Mouse (Mus musculus) MEL (cell line): ENCODE results near the gene Ypel3. TPM values are rescaled to one million over a fixed set of nuclear protein-coding genes. Genes with fewer than 3 reads are reported as not detected.
A peak's percentile ranks its signal among the peaks of the same experiment; 100 is the strongest.

Experiments
- DNase-seq: peaks from one replicate; pipeline ENCODE4 v3.0.0; 2011; ENCODE audit warnings: low read depth, low spot score
- H3K27ac ChIP-seq: 2 replicates; pipeline ENCODE4 v1.5.1; 2012; ENCODE audit warnings: low read depth, mild to moderate bottlenecking, control low read depth, low read length, moderate library complexity; ENCODE audit not compliant: control insufficient read depth
- H3K27me3 ChIP-seq, 2 experiments: fragments of 150-350 bp in 1 of 2; sonication (generic) in 1 of 2; 2 replicates each; pipeline ENCODE4 v1.6.1; 2012; ENCODE audit warnings: low read length in 2 of 2, mild to moderate bottlenecking in 2 of 2, improper control_type of control experiment in 1 of 2, moderate library complexity in 1 of 2; ENCODE audit not compliant: insufficient read depth in 2 of 2, control insufficient read depth in 1 of 2
- H3K36me3 ChIP-seq, 2 experiments: 2 replicates each; pipeline ENCODE4 v1.6.1; 2012 to 2014; ENCODE audit warnings: low read length in 2 of 2, improper control_type of control experiment in 1 of 2, inconsistent platforms in 1 of 2, mild to moderate bottlenecking in 1 of 2; ENCODE audit not compliant: insufficient read depth in 2 of 2, control insufficient read depth in 1 of 2
- H3K4me1 ChIP-seq, 2 experiments: fragments of 150-350 bp in 1 of 2; sonication (generic) in 1 of 2; 2 replicates each; pipeline ENCODE4 v1.6.1; 2012; ENCODE audit warnings: low read length in 2 of 2, improper control_type of control experiment in 1 of 2, mild to moderate bottlenecking in 1 of 2; ENCODE audit not compliant: insufficient read depth in 2 of 2, control insufficient read depth in 1 of 2
- H3K4me3 ChIP-seq, 2 experiments: fragments of 150-350 bp in 1 of 2; sonication (generic) in 1 of 2; 2 replicates each; pipeline ENCODE4 v1.5.1; 2012; ENCODE audit warnings: low read depth in 2 of 2, low read length in 2 of 2, mild to moderate bottlenecking in 2 of 2, moderate library complexity in 2 of 2, control low read depth in 1 of 2, improper control_type of control experiment in 1 of 2; ENCODE audit not compliant: control insufficient read depth in 1 of 2, insufficient read depth in 1 of 2
- H3K79me2 ChIP-seq: 2 replicates; pipeline ENCODE4 v1.6.1; 2012; ENCODE audit warnings: mild to moderate bottlenecking, low read length, moderate library complexity; ENCODE audit not compliant: control insufficient read depth, poor library complexity, insufficient read depth
- H3K9ac ChIP-seq: 2 replicates; pipeline ENCODE4 v1.6.1; 2012; ENCODE audit warnings: low read depth, mild to moderate bottlenecking, control low read depth, low read length, moderate library complexity; ENCODE audit not compliant: control insufficient read depth, poor library complexity, severe bottlenecking
- H3K9me3 ChIP-seq: fragments of 150-350 bp; sonication (generic); replicated peaks from 2 replicates; pipeline ENCODE4 v1.6.1; 2012; ENCODE audit warnings: mild to moderate bottlenecking, low read length, improper control_type of control experiment, moderate library complexity; ENCODE audit not compliant: insufficient read depth
- CHD1 ChIP-seq: IDR thresholded peaks from 2 replicates; pipeline ENCODE4 v1.6.1; 2012; ENCODE audit warnings: low read depth, mild to moderate bottlenecking, inconsistent platforms, low read length, improper control_type of control experiment
- CTCF ChIP-seq, 3 experiments: IDR thresholded peaks in 2 of 3; conservative IDR thresholded peaks in 1 of 3; 2 replicates each; pipeline ENCODE4 v1.5.1; 2011 to 2012; ENCODE audit warnings: low read length in 3 of 3, low read depth in 2 of 3, mild to moderate bottlenecking in 2 of 3, improper control_type of control experiment in 1 of 3, inconsistent platforms in 1 of 3, mixed read lengths in 1 of 3, moderate library complexity in 1 of 3; ENCODE audit not compliant: control insufficient read depth in 1 of 3, insufficient read depth in 1 of 3, poor library complexity in 1 of 3, severe bottlenecking in 1 of 3
- E2F4 ChIP-seq: IDR thresholded peaks from 2 replicates; pipeline ENCODE4 v1.6.1; 2011; ENCODE audit warnings: low read depth, low read length, improper control_type of control experiment, borderline replicate concordance
- EP300 ChIP-seq, 2 experiments: IDR thresholded peaks; 2 replicates each; pipeline ENCODE4 v1.6.1; 2011; ENCODE audit warnings: improper control_type of control experiment in 2 of 2, low read length in 2 of 2, low read depth in 1 of 2, mild to moderate bottlenecking in 1 of 2
- HCFC1 ChIP-seq: IDR thresholded peaks from 2 replicates; pipeline ENCODE4 v1.6.1; 2012; ENCODE audit warnings: low read depth, mild to moderate bottlenecking, inconsistent platforms, low read length, improper control_type of control experiment, moderate library complexity
- KAT2A ChIP-seq: conservative IDR thresholded peaks from 2 replicates; pipeline ENCODE4 v1.6.1; 2012; ENCODE audit warnings: low read depth, low read length, improper control_type of control experiment, inconsistent platforms
- MXI1 ChIP-seq: IDR thresholded peaks from 2 replicates; pipeline ENCODE4 v1.6.1; 2011; ENCODE audit warnings: mild to moderate bottlenecking, low read depth, low read length, improper control_type of control experiment
- MYB ChIP-seq: IDR thresholded peaks from 2 replicates; pipeline ENCODE4 v1.6.1; 2011; ENCODE audit warnings: mild to moderate bottlenecking, low read depth, low read length, improper control_type of control experiment
- MYC ChIP-seq: IDR thresholded peaks from 2 replicates; pipeline ENCODE4 v1.6.1; 2011; ENCODE audit warnings: low read depth, mild to moderate bottlenecking, low read length, improper control_type of control experiment, moderate library complexity
- POLR2AphosphoS2 ChIP-seq: IDR thresholded peaks from 2 replicates; pipeline ENCODE4 v1.6.1; 2011; ENCODE audit warnings: low read length, improper control_type of control experiment
- RAD21 ChIP-seq: IDR thresholded peaks from 2 replicates; pipeline ENCODE4 v1.6.1; 2011; ENCODE audit warnings: mild to moderate bottlenecking, low read depth, low read length, improper control_type of control experiment
- SIN3A ChIP-seq: IDR thresholded peaks from 2 replicates; pipeline ENCODE4 v1.6.1; 2012; ENCODE audit warnings: low read length, improper control_type of control experiment, inconsistent platforms
- SMC3 ChIP-seq: IDR thresholded peaks from 2 replicates; pipeline ENCODE4 v1.6.1; 2011; ENCODE audit warnings: low read depth, low read length, improper control_type of control experiment
- USF2 ChIP-seq, 2 experiments: IDR thresholded peaks; 2 replicates each; pipeline ENCODE4 v1.6.1; 2011 to 2012; ENCODE audit warnings: improper control_type of control experiment in 2 of 2, low read length in 2 of 2, borderline replicate concordance in 1 of 2, inconsistent platforms in 1 of 2, low read depth in 1 of 2, mild to moderate bottlenecking in 1 of 2; ENCODE audit not compliant: insufficient read depth in 1 of 2
- polyA plus RNA-seq, 2 experiments: library from polyadenylated mRNA; stranded (reverse) in 1 of 2; unstranded in 1 of 2; fragments of >175 nt in 1 of 2; fragments of >200 nt in 1 of 2; gene quantifications; 2 replicates each; pipeline versions ENCODE4 v1.2.1 to v1.2.4; 2012; ENCODE audit warnings: low replicate concordance in 2 of 2, low read depth in 1 of 2; ENCODE audit not compliant: insufficient read length in 2 of 2, insufficient read depth in 1 of 2, missing spikeins in 1 of 2
- total RNA-seq: library from RNA; depleted of rRNA; stranded (reverse); fragments of 300-350 nt; gene quantifications from 2 replicates; pipeline ENCODE4 v1.2.3, GENCODE M21; 2012

The Ypel3 gene
- total and polyA plus RNA-seq, 3 experiments, result 2.1 to 12.6 TPM; not detected in 1

DNA sequence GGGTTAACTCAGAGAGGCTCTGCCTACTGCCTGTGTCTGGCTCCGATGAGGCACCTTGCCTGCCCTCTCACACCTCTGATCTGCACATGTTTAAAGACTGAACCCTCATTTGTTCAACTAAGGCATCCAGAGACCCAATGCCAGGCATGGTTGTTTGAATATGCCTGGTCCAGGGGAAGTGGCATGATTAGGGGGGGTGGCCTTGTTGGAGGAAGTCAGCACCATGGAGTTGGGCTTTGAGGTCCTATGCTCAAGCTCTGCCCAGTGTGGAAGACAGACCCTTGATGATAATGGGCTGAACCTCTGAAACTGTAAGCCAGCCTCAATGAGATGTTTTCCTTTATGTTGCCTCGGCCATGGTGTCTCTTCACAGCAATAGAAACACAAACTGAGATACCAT is 3.4 kb upstream of the Ypel3 start:
- H3K36me3 ChIP-seq, result peaks cover 0 to 16% of the 10 kb centered on the region in 2 experiments; a peak in 2 of 4 replicates
- no peak overlapping the region for H3K27ac ChIP-seq
- no peak for DNase-seq

DNA sequence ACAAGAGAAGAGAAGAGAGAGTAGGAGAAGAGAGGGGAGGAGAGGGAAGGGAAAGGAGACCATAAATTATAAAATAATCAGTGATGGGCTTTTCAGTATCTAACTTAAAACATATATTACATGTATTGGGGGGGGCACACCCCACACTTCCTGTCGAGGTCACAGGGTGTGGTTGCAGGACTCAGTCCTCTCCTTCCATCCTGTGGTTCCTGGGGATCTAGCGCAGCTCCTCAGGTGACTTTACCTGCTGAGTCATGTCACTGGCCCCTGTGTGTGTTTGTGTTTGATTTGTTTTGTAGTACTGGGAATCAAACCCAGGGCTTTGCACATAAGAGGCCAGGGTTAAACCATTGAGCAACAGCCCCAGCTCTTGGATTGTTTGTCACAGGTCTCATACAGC is 2.3 kb upstream of the Ypel3 start:
- H3K4me1 ChIP-seq, result peaks cover 3 to 20% of the 10 kb centered on the region in 2 experiments
- H3K4me3 ChIP-seq, result no peak overlapping the region
- no peak for DNase-seq
- peaks cover 0 to 16% of the 10 kb centered on the region in 2 experiments; a peak in 2 of 4 replicates for H3K36me3 ChIP-seq
- no peak overlapping the region for H3K27ac ChIP-seq
- no peak overlapping the region for H3K9ac ChIP-seq
- H3K27me3 ChIP-seq, result no peaks in the 10 kb centered on the region
- peak in 1 of 2 experiments; percentile 19; a peak in 1 of 4 replicates for TF ChIP-seq EP300 (IDR thresholded peaks at IDR 0.05; ENCODE audit: low read depth in 1 of 2, low read length in 2 of 2)
- TF ChIP-seq RAD21, result no peak
- TF ChIP-seq MYB, result no peak
- no peak for TF ChIP-seq MYC
- TF ChIP-seq, all 39 proteins: peak for 1
- no peaks in the 10 kb centered on the region for H3K9me3 ChIP-seq
- H3K79me2 ChIP-seq, result no peaks in the 10 kb centered on the region; the same call in 1 of the 2 replicates

More for the DNA sequence above, 3.4 kb upstream of the Ypel3 start:
- Histone ChIP-seq H3K9ac (no peak overlapping the region), H3K27me3 (no peaks in the 10 kb centered on the region), H3K4me3 (no peak overlapping the region), H3K79me2 (no peaks in the 10 kb centered on the region; the same call in 1 of the 2 replicates), H3K9me3 (no peaks in the 10 kb centered on the region), H3K4me1 (peaks cover 7 to 24% of the 10 kb centered on the region in 2 experiments)
- no peak for TF ChIP-seq SIN3A
- TF ChIP-seq SMC3, result no peak
- TF ChIP-seq E2F4, result no peak

GRCm38 (mm10) chr7:126775185-126775977 is 1.4 kb upstream of the Ypel3 start:
- Histone ChIP-seq H3K9ac (no peak overlapping the region), H3K79me2 (no peaks in the 10 kb centered on the region; the same call in 1 of the 2 replicates), H3K9me3 (no peaks in the 10 kb centered on the region), H3K4me1 (peaks cover 7 to 26% of the 10 kb centered on the region in 2 experiments), H3K27ac (no peak overlapping the region), H3K36me3 (peaks cover 0 to 19% of the 10 kb centered on the region in 2 experiments; a peak in 2 of 4 replicates), H3K4me3 (no peak overlapping the region), H3K27me3 (no peaks in the 10 kb centered on the region)
- no peak for TF ChIP-seq HCFC1
- no peak for TF ChIP-seq USF2 (IDR thresholded peaks at IDR 0.05; ENCODE audit: borderline replicate concordance in 1 of 2, insufficient read depth in 1 of 2, low read depth in 1 of 2, low read length in 2 of 2)
- peak in 2 of 3 experiments; percentile 14 to 23; a peak in 2 of 6 replicates for TF ChIP-seq CTCF (IDR thresholded peaks at IDR 0.05 in 2 of 3, conservative IDR thresholded peaks at IDR 0.05 in 1 of 3; ENCODE audit: control insufficient read depth in 1 of 3, insufficient read depth in 1 of 3, low read depth in 2 of 3, low read length in 3 of 3, poor library complexity in 1 of 3, severe bottlenecking in 1 of 3)
- no peak for TF ChIP-seq KAT2A
- no peak for TF ChIP-seq POLR2AphosphoS2
- TF ChIP-seq CHD1, result no peak
- TF ChIP-seq MXI1, result no peak
- no peak for DNase-seq
